Mouse (Mus musculus) kidney, postnatal 36 days (tissue): Measurements from ENCODE around the gene Abo.

Source experiments
- DNase-seq, 2 experiments: peaks; one replicate each; pipeline ENCODE4 v3.0.0; 2021 to 2022; ENCODE audit warnings: mixed read lengths in 2 of 2

The Abo gene

GRCm38 (mm10) chr2:26862856-26863255 is 1.9 kb downstream of the Abo start:
- DNase-seq, result no peak

GRCm38 (mm10) chr2:26847706-26848105 is 17.1 kb downstream of the Abo start:
- DNase-seq, result peak; percentile 36 to 60

- no peak for DNase-seq
These were observed 32.3 kb downstream of the Abo start for GRCm38 (mm10) chr2:26832478-26832877.

GRCm38 (mm10) chr2:26828047-26828446 is 36.7 kb downstream of the Abo start:
- DNase-seq, result no peak

GRCm38 (mm10) chr2:26827261-26827975 is 37.4 kb downstream of the Abo start:
- no peak for DNase-seq
